Mouse (Mus musculus): ENCODE results near the gene Cdan1. TPM values are rescaled to one million over a fixed set of nuclear protein-coding genes. Genes with fewer than 3 reads are reported as not detected.

The Cdan1 gene
- polyA plus RNA-seq (2014; fragmentation: Nextera tagmentation; extraction: Ambion mirVana), result 7.2 and 8.8 TPM in 2 replicates

DNA sequence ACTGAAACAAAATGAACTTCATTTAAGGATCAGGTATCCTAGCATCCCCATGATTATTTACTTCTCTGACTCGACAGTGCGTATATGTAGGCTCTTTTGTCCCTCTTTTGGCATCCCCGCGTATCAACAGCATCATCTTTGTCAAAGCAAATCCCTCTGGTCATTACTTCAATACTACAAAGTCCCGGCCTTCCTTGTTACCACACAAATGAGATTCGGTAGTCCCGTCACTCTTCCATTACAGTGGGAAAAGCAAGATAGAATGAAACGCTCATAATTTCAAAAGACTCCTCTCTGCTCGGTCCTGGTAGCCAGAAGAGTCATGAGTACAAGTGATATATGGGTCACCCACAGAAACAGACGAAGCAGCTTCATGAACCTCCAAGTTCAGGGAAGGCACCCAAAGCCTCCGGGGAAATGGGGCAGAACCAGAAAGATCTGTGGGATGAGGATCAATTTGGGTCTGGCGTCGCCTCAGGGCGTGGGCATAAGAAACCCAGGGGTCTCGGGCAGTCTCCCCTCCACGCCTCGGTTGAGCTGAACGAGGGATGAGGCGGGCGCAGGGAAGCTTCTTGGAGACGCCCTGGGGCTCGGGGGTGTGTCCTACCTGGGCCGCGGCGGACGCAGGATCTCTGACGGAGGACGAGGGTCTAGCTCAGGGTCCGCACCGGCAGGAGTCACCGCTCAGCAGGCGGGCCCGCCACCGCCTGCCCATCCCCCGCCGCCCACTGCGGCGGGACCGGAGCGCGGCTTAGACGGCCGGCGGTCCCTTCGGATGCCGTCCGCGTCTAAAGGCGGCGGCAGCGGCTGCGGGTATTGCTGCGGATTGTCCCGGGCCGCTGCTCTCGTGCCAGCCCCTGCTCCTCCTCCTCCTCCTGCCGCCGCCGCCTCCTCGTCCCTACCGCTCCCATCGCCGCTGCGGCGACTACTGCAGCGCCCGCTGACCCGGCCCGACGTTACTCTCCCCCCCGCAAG is at the start of gene Cdan1:
Gene Cdan1, minus strand, starts transcription at position 680 of the 975 bp plus-strand sequence.
- DNase-seq (ENCODE audit: low spot score), result peak; percentile 83
- Histone ChIP-seq H3K4me3 (ENCODE audit: low read depth, low read length) (peak within 1 kb of the TSS; percentile 88), H3K36me3 (ENCODE audit: control insufficient read depth, insufficient read depth, low read length) (no peaks in the 10 kb centered on the region), H3K4me1 (replicated peaks; ENCODE audit: control insufficient read depth, insufficient read depth, low read length) (peaks cover 7% of the 10 kb centered on the region; the same call in 1 of the 2 replicates), H3K27ac (ENCODE audit: low read depth) (no peak within 1 kb of the TSS), H3K9ac (ENCODE audit: low read length) (peak within 1 kb of the TSS; percentile 71), H3K9me3 (ENCODE audit: control insufficient read depth, low read length) (no peaks in the 10 kb centered on the region), H3K4me2 (ENCODE audit: low read length) (peak within 1 kb of the TSS; percentile 88), H3K27me3 (replicated peaks; ENCODE audit: control insufficient read depth, insufficient read depth, low read length) (no peaks in the 10 kb centered on the region)
- ATAC-seq (replicated peaks; ENCODE audit: low FRiP score, low TSS enrichment, low read depth), result peak; percentile 75
- 1% methylated on average over 44 of the region's 71 CpGs for WGBS

DNA sequence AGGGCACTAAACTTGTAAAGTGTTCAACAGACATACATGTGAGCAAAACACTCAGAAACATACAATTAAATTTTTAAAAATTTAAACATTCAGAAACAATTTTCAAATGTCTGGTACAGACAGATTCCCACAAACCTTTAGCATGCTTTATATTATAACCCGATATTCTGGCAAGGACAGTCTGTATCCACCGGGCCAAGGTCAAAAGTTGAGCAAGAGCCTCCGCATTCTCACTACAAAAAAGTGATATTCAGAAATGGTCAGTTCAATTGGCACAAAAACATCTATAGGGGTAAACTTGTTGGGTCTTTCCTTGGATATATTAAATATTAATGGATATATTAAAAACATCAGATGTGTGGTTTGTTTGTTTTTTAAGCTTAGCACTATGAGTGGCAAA is 46.4 kb upstream of the Cdan1 start:
- H3K36me3 ChIP-seq (ENCODE audit: control insufficient read depth, insufficient read depth, low read length), result peaks cover 78% of the 10 kb centered on the region
- no peak for ATAC-seq (replicated peaks; ENCODE audit: low FRiP score, low TSS enrichment, low read depth)
- 97% methylated on average over 3 of the region's 3 CpGs for WGBS

DNA sequence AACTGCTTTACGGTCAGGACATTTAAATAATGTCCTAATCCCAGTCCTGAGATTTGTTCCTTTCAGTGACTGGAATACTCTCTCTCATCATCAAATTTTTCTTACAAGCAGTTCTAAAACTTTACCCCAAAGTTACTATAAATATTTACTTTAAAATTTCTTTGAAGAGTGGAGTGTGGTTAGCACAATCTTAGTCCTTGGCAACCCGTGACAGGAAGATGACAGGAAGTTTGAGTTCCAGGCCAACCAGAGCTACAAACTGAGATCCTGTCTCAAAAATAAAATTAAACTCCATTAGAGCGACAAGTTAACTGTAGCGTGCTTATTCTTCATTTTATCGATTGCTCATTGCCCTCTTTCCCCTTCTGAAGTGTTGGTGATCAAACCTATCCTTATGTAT is 37.7 kb upstream of the Cdan1 start:
- DNase-seq (ENCODE audit: low spot score), result no peak
- no peak for ATAC-seq (replicated peaks; ENCODE audit: low FRiP score, low TSS enrichment, low read depth)
- Histone ChIP-seq H3K9me3 (ENCODE audit: control insufficient read depth, low read length) (no peaks in the 10 kb centered on the region), H3K9ac (ENCODE audit: low read length) (no peak overlapping the region), H3K27me3 (replicated peaks; ENCODE audit: control insufficient read depth, insufficient read depth, low read length) (no peaks in the 10 kb centered on the region), H3K4me2 (ENCODE audit: low read length) (no peak overlapping the region), H3K4me1 (replicated peaks; ENCODE audit: control insufficient read depth, insufficient read depth, low read length) (no peaks in the 10 kb centered on the region), H3K4me3 (ENCODE audit: low read depth, low read length) (no peak overlapping the region), H3K27ac (ENCODE audit: low read depth) (no peak overlapping the region), H3K36me3 (ENCODE audit: control insufficient read depth, insufficient read depth, low read length) (peaks cover 56% of the 10 kb centered on the region)
- 76% methylated on average over 5 of the region's 5 CpGs for WGBS

More for the DNA sequence above, 46.4 kb upstream of the Cdan1 start:
- Histone ChIP-seq H3K27ac (ENCODE audit: low read depth) (no peak overlapping the region), H3K9ac (ENCODE audit: low read length) (no peak overlapping the region), H3K9me3 (ENCODE audit: control insufficient read depth, low read length) (no peaks in the 10 kb centered on the region), H3K4me2 (ENCODE audit: low read length) (no peak overlapping the region), H3K4me1 (replicated peaks; ENCODE audit: control insufficient read depth, insufficient read depth, low read length) (no peaks in the 10 kb centered on the region), H3K27me3 (replicated peaks; ENCODE audit: control insufficient read depth, insufficient read depth, low read length) (no peaks in the 10 kb centered on the region), H3K4me3 (ENCODE audit: low read depth, low read length) (no peak overlapping the region)
- DNase-seq (ENCODE audit: low spot score), result no peak

DNA sequence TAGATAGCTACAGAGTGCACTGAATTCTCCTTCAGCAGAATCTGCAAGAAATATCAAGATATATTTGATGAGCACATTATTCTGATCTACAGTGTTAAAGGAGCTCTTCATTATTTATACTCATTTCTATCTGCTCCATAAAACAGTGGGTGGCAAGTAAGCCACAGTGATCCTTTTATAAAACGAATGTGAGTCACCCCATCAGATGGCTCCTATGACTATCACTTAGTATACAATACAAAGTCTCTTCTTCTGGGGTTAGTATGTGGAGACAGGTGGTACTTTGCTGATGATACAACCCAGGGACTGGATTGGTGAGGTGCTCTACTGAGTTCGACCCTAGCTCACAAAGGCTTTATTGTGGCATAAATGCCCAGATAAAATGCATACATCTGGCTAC is 23.3 kb upstream of the Cdan1 start:
- WGBS, result 93% methylated on average over 2 of the region's 2 CpGs
- peaks cover 59% of the 10 kb centered on the region for H3K36me3 ChIP-seq (ENCODE audit: control insufficient read depth, insufficient read depth, low read length)
- H3K4me3 ChIP-seq (ENCODE audit: low read depth, low read length), result no peak overlapping the region
- H3K9ac ChIP-seq (ENCODE audit: low read length), result no peak overlapping the region
- H3K27ac ChIP-seq (ENCODE audit: low read depth), result no peak overlapping the region
- H3K4me1 ChIP-seq (replicated peaks; ENCODE audit: control insufficient read depth, insufficient read depth, low read length), result no peaks in the 10 kb centered on the region
- DNase-seq (ENCODE audit: low spot score) (no peak), ATAC-seq (replicated peaks; ENCODE audit: low FRiP score, low TSS enrichment, low read depth) (no peak)
- H3K27me3 ChIP-seq (replicated peaks; ENCODE audit: control insufficient read depth, insufficient read depth, low read length), result no peaks in the 10 kb centered on the region
- no peaks in the 10 kb centered on the region for H3K9me3 ChIP-seq (ENCODE audit: control insufficient read depth, low read length)
- H3K4me2 ChIP-seq (ENCODE audit: low read length), result no peak overlapping the region

DNA sequence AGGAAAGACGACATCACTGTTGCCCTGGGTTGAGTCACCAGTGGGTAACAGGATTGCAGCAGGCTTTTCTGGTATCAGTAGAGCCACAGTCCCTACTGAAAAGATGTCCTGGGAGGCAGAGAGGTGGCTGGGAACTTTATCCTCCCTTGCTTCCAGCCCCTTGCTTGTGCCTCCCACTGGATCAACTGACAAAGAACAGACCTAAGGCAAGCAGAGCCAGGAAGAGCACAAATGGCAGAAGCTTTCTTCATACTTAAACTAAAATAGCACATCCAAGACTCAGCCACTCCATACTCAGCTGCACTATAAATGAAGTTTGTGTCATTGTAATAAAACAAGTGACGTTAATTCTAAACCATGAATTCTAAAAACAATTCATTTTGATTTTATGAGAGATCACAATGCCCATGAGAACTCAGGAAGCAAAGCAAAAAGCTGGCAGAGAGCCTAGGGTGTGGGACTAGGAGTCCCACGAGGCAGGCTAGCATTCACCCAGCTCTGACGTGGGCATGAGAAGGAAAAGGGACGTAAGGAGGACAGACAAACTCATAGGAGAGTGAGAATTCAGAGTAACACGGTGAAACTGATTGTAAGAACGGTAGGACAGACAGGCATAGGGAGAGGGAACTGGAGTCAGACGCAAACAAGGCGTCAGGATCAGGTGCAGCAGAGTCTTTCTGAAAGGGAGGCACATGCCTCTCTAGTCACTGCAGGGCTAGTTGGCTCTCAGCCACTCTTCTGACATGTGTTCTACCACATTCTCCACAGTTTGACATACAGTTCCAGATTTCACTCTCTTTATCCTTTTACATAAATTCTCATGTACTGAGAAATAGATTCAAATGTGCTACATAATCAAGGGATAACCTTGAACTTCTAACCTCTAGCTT is 21.8 kb upstream of the Cdan1 start:
- ATAC-seq (replicated peaks; ENCODE audit: low FRiP score, low TSS enrichment, low read depth) (no peak), DNase-seq (ENCODE audit: low spot score) (no peak)
- Histone ChIP-seq H3K36me3 (ENCODE audit: control insufficient read depth, insufficient read depth, low read length) (peaks cover 62% of the 10 kb centered on the region), H3K27ac (ENCODE audit: low read depth) (no peak overlapping the region), H3K27me3 (replicated peaks; ENCODE audit: control insufficient read depth, insufficient read depth, low read length) (no peaks in the 10 kb centered on the region), H3K4me2 (ENCODE audit: low read length) (no peak overlapping the region), H3K4me1 (replicated peaks; ENCODE audit: control insufficient read depth, insufficient read depth, low read length) (no peaks in the 10 kb centered on the region), H3K9me3 (ENCODE audit: control insufficient read depth, low read length) (no peaks in the 10 kb centered on the region), H3K9ac (ENCODE audit: low read length) (no peak overlapping the region), H3K4me3 (ENCODE audit: low read depth, low read length) (no peak overlapping the region)
- 58% methylated on average over 9 of the region's 9 CpGs for WGBS

DNA sequence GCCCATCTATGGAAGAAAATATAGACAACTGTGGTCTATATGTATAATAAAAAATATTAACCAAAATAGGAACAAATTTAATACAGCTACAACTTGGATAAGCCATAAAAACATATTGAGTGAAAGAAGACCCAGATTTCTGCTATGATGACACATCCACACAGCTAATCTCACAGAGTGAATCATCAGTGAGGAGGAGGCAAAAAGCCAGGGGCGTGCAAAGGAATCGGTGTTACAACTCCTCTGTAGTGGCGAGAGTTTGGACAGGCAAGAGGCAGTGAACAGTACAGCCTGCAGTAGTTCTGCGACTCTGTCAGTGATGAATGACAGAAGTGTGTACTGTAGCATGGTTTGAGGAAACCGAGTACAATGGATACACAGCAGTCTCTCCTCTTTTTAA is 17.4 kb upstream of the Cdan1 start:
- ATAC-seq (replicated peaks; ENCODE audit: low FRiP score, low TSS enrichment, low read depth) (no peak), DNase-seq (ENCODE audit: low spot score) (no peak)
- no peak overlapping the region for H3K9ac ChIP-seq (ENCODE audit: low read length)
- H3K4me1 ChIP-seq (replicated peaks; ENCODE audit: control insufficient read depth, insufficient read depth, low read length), result no peaks in the 10 kb centered on the region
- H3K4me2 ChIP-seq (ENCODE audit: low read length), result no peak overlapping the region
- no peak overlapping the region for H3K4me3 ChIP-seq (ENCODE audit: low read depth, low read length)
- WGBS, result 90% methylated on average over 5 of the region's 5 CpGs
- peaks cover 54% of the 10 kb centered on the region for H3K36me3 ChIP-seq (ENCODE audit: control insufficient read depth, insufficient read depth, low read length)
- H3K27me3 ChIP-seq (replicated peaks; ENCODE audit: control insufficient read depth, insufficient read depth, low read length), result no peaks in the 10 kb centered on the region
- H3K27ac ChIP-seq (ENCODE audit: low read depth), result no peak overlapping the region
- H3K9me3 ChIP-seq (ENCODE audit: control insufficient read depth, low read length), result no peaks in the 10 kb centered on the region

DNA sequence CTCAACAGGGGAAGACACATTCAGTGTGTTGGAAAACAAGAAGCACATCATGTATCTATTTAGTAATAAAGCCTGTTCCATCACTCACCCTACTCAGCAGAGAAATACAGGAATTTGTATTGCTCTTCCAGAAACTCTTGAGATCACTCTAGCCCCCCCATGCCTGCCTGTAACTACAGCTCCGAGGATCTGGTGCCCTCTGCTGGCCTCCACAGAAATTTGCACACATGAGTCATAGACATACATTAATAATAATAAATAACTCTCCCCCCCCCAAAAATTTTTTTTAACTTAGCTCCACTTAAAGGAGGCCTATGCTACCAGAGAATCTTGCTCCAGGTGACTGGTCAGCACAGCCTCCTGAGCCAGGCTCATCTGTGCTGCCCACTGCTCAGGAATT is 16.6 kb upstream of the Cdan1 start:
- H3K4me2 ChIP-seq (ENCODE audit: low read length), result no peak overlapping the region
- DNase-seq (ENCODE audit: low spot score) (peak; percentile 62), ATAC-seq (replicated peaks; ENCODE audit: low FRiP score, low TSS enrichment, low read depth) (0 out of 2 replicates have a peak, but pooled peaks have one; percentile 36)
- H3K36me3 ChIP-seq (ENCODE audit: control insufficient read depth, insufficient read depth, low read length), result peaks cover 58% of the 10 kb centered on the region
- H3K4me1 ChIP-seq (replicated peaks; ENCODE audit: control insufficient read depth, insufficient read depth, low read length), result no peaks in the 10 kb centered on the region
- no peak overlapping the region for H3K4me3 ChIP-seq (ENCODE audit: low read depth, low read length)
- H3K9ac ChIP-seq (ENCODE audit: low read length), result no peak overlapping the region
- H3K27ac ChIP-seq (ENCODE audit: low read depth), result no peak overlapping the region
- no peaks in the 10 kb centered on the region for H3K9me3 ChIP-seq (ENCODE audit: control insufficient read depth, low read length)
- H3K27me3 ChIP-seq (replicated peaks; ENCODE audit: control insufficient read depth, insufficient read depth, low read length), result no peaks in the 10 kb centered on the region
- 32% methylated on average over 1 of the region's 1 CpGs for WGBS

DNA sequence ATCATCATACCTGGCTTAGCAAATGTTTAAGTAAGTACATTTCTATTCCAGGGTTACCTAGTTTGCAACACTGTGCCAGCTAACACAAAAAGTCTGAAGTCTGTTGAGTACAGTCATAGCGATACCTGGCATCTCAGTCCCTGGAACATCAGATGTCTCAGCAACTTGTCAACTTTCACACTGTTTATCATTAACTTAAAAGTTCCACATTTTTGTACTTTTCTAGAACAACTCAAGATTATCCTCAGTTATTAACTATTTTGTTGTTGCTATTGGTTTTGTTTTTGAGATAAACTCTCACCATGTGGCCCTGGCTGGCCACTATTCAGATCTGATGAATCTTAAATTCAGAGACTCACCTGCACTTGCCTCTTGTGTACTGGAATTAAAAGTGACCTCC is 13.5 kb upstream of the Cdan1 start:
- Histone ChIP-seq H3K27ac (ENCODE audit: low read depth) (no peak overlapping the region), H3K4me2 (ENCODE audit: low read length) (no peak overlapping the region), H3K36me3 (ENCODE audit: control insufficient read depth, insufficient read depth, low read length) (peaks cover 55% of the 10 kb centered on the region), H3K4me1 (replicated peaks; ENCODE audit: control insufficient read depth, insufficient read depth, low read length) (no peaks in the 10 kb centered on the region), H3K9ac (ENCODE audit: low read length) (no peak overlapping the region), H3K27me3 (replicated peaks; ENCODE audit: control insufficient read depth, insufficient read depth, low read length) (no peaks in the 10 kb centered on the region), H3K9me3 (ENCODE audit: control insufficient read depth, low read length) (no peaks in the 10 kb centered on the region), H3K4me3 (ENCODE audit: low read depth, low read length) (no peak overlapping the region)
- WGBS, result 96% methylated on average over 1 of the region's 1 CpGs
- ATAC-seq (replicated peaks; ENCODE audit: low FRiP score, low TSS enrichment, low read depth) (no peak), DNase-seq (ENCODE audit: low spot score) (no peak)

All from intestine, embryonic 14.5 days (tissue).